Mouse (Mus musculus) intestine, postnatal 0 days (tissue): ENCODE results near the gene Nr0b2. TPM values are rescaled to one million over a fixed set of nuclear protein-coding genes. Genes with fewer than 3 reads are reported as not detected.

Experiments used
- ATAC-seq: fragments of 200-750 bp; cut with Nextera tagmentation; 2 replicates; pipeline ENCODE4 v1.8.0; 2017; ENCODE audit warnings: mild to moderate bottlenecking, moderate TSS enrichment, moderate library complexity
- H3K27ac ChIP-seq: fragments of 300-500 bp; sonication (generic); 2 replicates; pipeline ENCODE4 v1.5.1; 2014; ENCODE audit warnings: mild to moderate bottlenecking, low read depth, low read length, moderate library complexity
- H3K27me3 ChIP-seq: fragments of 300-500 bp; sonication (generic); replicated peaks from 2 replicates; pipeline ENCODE4 v1.6.1; 2014; ENCODE audit warnings: low read length, mixed read lengths; ENCODE audit not compliant: control insufficient read depth, insufficient read depth
- H3K36me3 ChIP-seq: fragments of 300-500 bp; sonication (generic); 2 replicates; pipeline ENCODE4 v1.6.1; 2014; ENCODE audit warnings: mild to moderate bottlenecking, moderate library complexity; ENCODE audit not compliant: control insufficient read depth, insufficient read depth
- H3K4me1 ChIP-seq: fragments of 300-500 bp; sonication (generic); replicated peaks from 2 replicates; pipeline ENCODE4 v1.6.1; 2014; ENCODE audit warnings: antibody characterized with exemption, low read length, mixed read lengths; ENCODE audit not compliant: control insufficient read depth, insufficient read depth
- H3K4me2 ChIP-seq: fragments of 300-500 bp; sonication (generic); replicated peaks from 2 replicates; pipeline ENCODE4 v1.6.1; 2014; ENCODE audit warnings: low read depth, mild to moderate bottlenecking, moderate library complexity
- H3K4me3 ChIP-seq: fragments of 300-500 bp; sonication (generic); 2 replicates; pipeline ENCODE4 v1.5.1; 2014; ENCODE audit warnings: low read depth, low read length
- H3K9ac ChIP-seq: fragments of 300-500 bp; sonication (generic); 2 replicates; pipeline ENCODE4 v1.6.1; 2014; ENCODE audit warnings: mild to moderate bottlenecking, low read depth, low read length
- H3K9me3 ChIP-seq: fragments of 300-500 bp; sonication (generic); 2 replicates; pipeline ENCODE4 v1.6.1; 2016; ENCODE audit warnings: mixed run types; ENCODE audit not compliant: control insufficient read depth
- CTCF ChIP-seq: sonication (generic); IDR thresholded peaks from 2 replicates; pipeline ENCODE4 v1.5.1; 2016; ENCODE audit warnings: low read depth, mild to moderate bottlenecking, control low read depth, antibody characterized with exemption, moderate library complexity
- WGBS: fragments of 180-500 bp; shearing (Covaris S2); extraction: QIAGEN DNeasy Blood & Tissue Kit; methylation state at CpG from one replicate; pipeline ENCODE4 v1.1.7; 2014; 5-methylcytosine and 5-hydroxymethylcytosine counted together
- microRNA-seq: library from miRNA; unstranded; fragments of <30 nt; microRNA quantifications from one replicate; pipeline ENCODE4, GENCODE M21; 2016
- polyA plus RNA-seq: library from polyadenylated mRNA; unstranded; fragments of >200 nt; fragmentation: Nextera tagmentation; extraction: Ambion mirVana; gene quantifications from 2 replicates; pipeline ENCODE4 v1.2.1, GENCODE M21; 2015

Gene Nr0b2
- polyA plus RNA-seq, 1 experiment from 2014 or later, result 34.8 TPM

GRCm38 (mm10) chr4:133605330-133605729 is 52.2 kb downstream of the Nr0b2 start:
- Histone ChIP-seq H3K4me2 (no peak overlapping the region), H3K36me3 (peaks cover 27% of the 10 kb centered on the region; the same call in 1 of the 2 replicates), H3K9ac (no peak overlapping the region), H3K27ac (no peak overlapping the region), H3K27me3 (no peaks in the 10 kb centered on the region), H3K9me3 (no peaks in the 10 kb centered on the region), H3K4me1 (no peaks in the 10 kb centered on the region), H3K4me3 (no peak overlapping the region)
- no peak for TF ChIP-seq CTCF
- ATAC-seq, result no peak
- WGBS, result 59% methylated on average over 9 of the region's 9 CpGs

Small RNAs within 50 kb of the gene (microRNA-seq; reads per million reads assigned to microRNA genes)
- gene Gm23158, result not detected

Other genes with a start within 250 kb of the Nr0b2 start
- gene Wdtc1, start 199.9 kb upstream of the Nr0b2 start, polyA plus RNA-seq, result 7.2 and 8.2 TPM in 2 replicates
- 5.7 and 6.1 TPM in 2 replicates for gene Slc9a1, start 183.7 kb upstream of the Nr0b2 start, polyA plus RNA-seq
- gene Tent5b, start 73.2 kb upstream of the Nr0b2 start, polyA plus RNA-seq, result 1.3 and 1.8 TPM in 2 replicates
- 2.5 and 2.9 TPM in 2 replicates for gene Trnp1, start 54.8 kb upstream of the Nr0b2 start, polyA plus RNA-seq
- 50.6 and 53.2 TPM in 2 replicates for gene Kdf1, start 34.4 kb upstream of the Nr0b2 start, polyA plus RNA-seq
- gene Nudc, start 7.4 kb upstream of the Nr0b2 start, polyA plus RNA-seq, result 125 and 138 TPM in 2 replicates
- gene Gpatch3, start 21.4 kb downstream of the Nr0b2 start, polyA plus RNA-seq, result 7.1 and 7.2 TPM in 2 replicates
- gene Gpn2, start 31.0 kb downstream of the Nr0b2 start, polyA plus RNA-seq, result 16.1 and 18.4 TPM in 2 replicates
- gene Sfn, start 48.8 kb downstream of the Nr0b2 start, polyA plus RNA-seq, result 34.8 and 37.6 TPM in 2 replicates
- 1.8 and 2.3 TPM in 2 replicates for gene Zdhhc18, start 96.8 kb downstream of the Nr0b2 start, polyA plus RNA-seq
- gene Pigv, start 119.3 kb downstream of the Nr0b2 start, polyA plus RNA-seq, result 10.7 and 12.5 TPM in 2 replicates
- 10.4 and 12.1 TPM in 2 replicates for gene Arid1a, start 203.4 kb downstream of the Nr0b2 start, polyA plus RNA-seq